Mouse (Mus musculus) liver, adult 2 months (tissue): Measurements from ENCODE around the gene Polr2a.

Experiments used
- CTCF ChIP-seq: fragments of 200-500 bp; IDR thresholded peaks from 2 replicates; pipeline ENCODE4 v1.5.1; 2011; ENCODE audit warnings: low read depth, low read length, control low read depth
- POLR2A ChIP-seq: fragments of 200-500 bp; IDR thresholded peaks from 2 replicates; pipeline ENCODE4 v1.6.1; 2011; ENCODE audit warnings: low read length, control low read depth; ENCODE audit not compliant: insufficient read depth; ENCODE audit errors: extremely low read depth

- TF ChIP-seq CTCF (no peak), POLR2A (no peak)
Observed at GRCm38 (mm10) chr11:69716953-69717352, 41.5 kb downstream of the Polr2a start.
